Mouse (Mus musculus) heart, embryonic 16.5 days (tissue): ENCODE measurements at regions not wholly inside any gene's neighbourhood (a gene's known extent, or its start where the extent isn't known, plus 50 kb on each side); places are given as distances from the start of the nearest gene placed in this dataset.

Experiments used
- ATAC-seq: fragments of 200-750 bp; cut with Nextera tagmentation; replicated peaks from 2 replicates; pipeline ENCODE4 v1.8.0; 2017; ENCODE audit warnings: moderate number of reproducible peaks; ENCODE audit not compliant: insufficient read depth, low FRiP score; ENCODE audit errors: extremely low read depth
- H3K27ac ChIP-seq: fragments of 300-500 bp; sonication (generic); 2 replicates; pipeline ENCODE4 v1.5.1; 2014; ENCODE audit warnings: mild to moderate bottlenecking, low read length, control low read depth, moderate library complexity
- H3K27me3 ChIP-seq: fragments of 300-500 bp; sonication (generic); 2 replicates; pipeline ENCODE4 v1.6.1; 2014; ENCODE audit warnings: low read length, mixed read lengths; ENCODE audit not compliant: control insufficient read depth, insufficient read depth
- H3K36me3 ChIP-seq: fragments of 300-500 bp; sonication (generic); 2 replicates; pipeline ENCODE4 v1.6.1; 2014; ENCODE audit not compliant: control insufficient read depth, insufficient read depth
- H3K4me1 ChIP-seq: fragments of 300-500 bp; sonication (generic); 2 replicates; pipeline ENCODE4 v1.6.1; 2014; ENCODE audit warnings: low read length, mixed read lengths; ENCODE audit not compliant: control insufficient read depth, insufficient read depth
- H3K4me2 ChIP-seq: fragments of 300-500 bp; sonication (generic); 2 replicates; pipeline ENCODE4 v1.6.1; 2014; ENCODE audit warnings: low read depth, mild to moderate bottlenecking, control low read depth, low read length
- H3K4me3 ChIP-seq: fragments of 300-500 bp; sonication (generic); 2 replicates; pipeline ENCODE4 v1.5.1; 2014; ENCODE audit warnings: mild to moderate bottlenecking, control low read depth, low read length
- H3K9ac ChIP-seq: fragments of 300-500 bp; sonication (generic); 2 replicates; pipeline ENCODE4 v1.6.1; 2014; ENCODE audit warnings: low read length, control low read depth
- H3K9me3 ChIP-seq: fragments of 300-500 bp; sonication (generic); replicated peaks from 2 replicates; pipeline ENCODE4 v1.6.1; 2016; ENCODE audit warnings: low read length; ENCODE audit not compliant: control insufficient read depth
- WGBS: fragments of 180-500 bp; shearing (Covaris S2); extraction: QIAGEN DNeasy Blood & Tissue Kit; methylation state at CpG from one replicate; pipeline ENCODE4 v1.1.7; 2014; 5-methylcytosine and 5-hydroxymethylcytosine counted together

DNA sequence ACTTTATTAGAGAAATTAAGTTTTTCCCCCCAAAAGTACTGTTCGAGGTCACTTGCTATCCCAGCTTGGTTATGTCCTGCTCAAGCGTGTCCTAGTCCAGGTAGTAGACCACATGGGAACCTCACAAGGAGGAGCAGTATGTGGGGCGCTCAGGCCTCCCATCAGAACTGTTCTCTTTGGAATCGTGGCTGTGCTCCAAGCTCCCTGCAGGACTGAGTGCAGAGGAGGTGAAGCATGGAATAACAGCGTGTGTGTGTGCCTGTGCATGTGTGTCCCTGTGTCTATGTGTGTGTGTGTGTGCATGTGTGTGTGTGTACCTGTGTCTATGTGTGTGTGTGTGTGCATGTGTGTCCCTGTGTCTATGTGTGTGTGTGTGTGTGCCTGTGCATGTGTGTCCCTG is 137.6 kb upstream of the Dnajc24 start:
- Histone ChIP-seq H3K4me1 (no peaks in the 10 kb centered on the region), H3K27me3 (no peaks in the 10 kb centered on the region), H3K9me3 (no peaks in the 10 kb centered on the region), H3K4me3 (no peak overlapping the region), H3K36me3 (no peaks in the 10 kb centered on the region), H3K4me2 (no peak overlapping the region), H3K9ac (no peak overlapping the region), H3K27ac (no peak overlapping the region)
- no peak for ATAC-seq
- WGBS, result 85% methylated on average over 5 of the region's 5 CpGs

DNA sequence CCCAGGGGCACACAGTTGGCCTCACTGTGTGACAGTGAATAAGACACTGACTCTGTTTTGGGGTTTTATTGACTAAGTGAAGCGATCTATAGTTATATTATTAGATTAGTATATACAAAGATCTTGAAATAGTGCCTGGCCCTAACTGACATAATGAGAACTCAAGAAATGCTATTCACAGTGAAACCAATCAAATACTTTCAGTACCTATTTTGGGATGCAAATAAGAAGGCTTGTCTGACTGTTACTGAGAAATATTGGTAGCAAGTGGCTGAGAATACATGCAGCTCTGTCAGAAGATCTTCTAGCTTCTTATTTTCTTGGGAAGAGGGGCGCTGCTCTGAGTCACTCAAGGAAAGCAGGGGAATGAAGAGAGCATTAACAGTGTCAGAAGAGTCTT is 97.7 kb upstream of the Dnajc24 start:
- H3K36me3 ChIP-seq, result no peaks in the 10 kb centered on the region
- no peak overlapping the region for H3K4me2 ChIP-seq
- no peaks in the 10 kb centered on the region for H3K9me3 ChIP-seq
- 71% methylated on average over 2 of the region's 2 CpGs for WGBS
- H3K9ac ChIP-seq, result no peak overlapping the region
- H3K4me3 ChIP-seq, result no peak overlapping the region
- no peaks in the 10 kb centered on the region for H3K4me1 ChIP-seq
- no peaks in the 10 kb centered on the region for H3K27me3 ChIP-seq
- no peak for ATAC-seq
- H3K27ac ChIP-seq, result no peak overlapping the region

GRCm38 (mm10) chr2:106086121-106086520 is 82.8 kb upstream of the Dnajc24 start:
- WGBS, result 47% methylated on average over 8 of the region's 8 CpGs
- no peak overlapping the region for H3K27ac ChIP-seq

DNA sequence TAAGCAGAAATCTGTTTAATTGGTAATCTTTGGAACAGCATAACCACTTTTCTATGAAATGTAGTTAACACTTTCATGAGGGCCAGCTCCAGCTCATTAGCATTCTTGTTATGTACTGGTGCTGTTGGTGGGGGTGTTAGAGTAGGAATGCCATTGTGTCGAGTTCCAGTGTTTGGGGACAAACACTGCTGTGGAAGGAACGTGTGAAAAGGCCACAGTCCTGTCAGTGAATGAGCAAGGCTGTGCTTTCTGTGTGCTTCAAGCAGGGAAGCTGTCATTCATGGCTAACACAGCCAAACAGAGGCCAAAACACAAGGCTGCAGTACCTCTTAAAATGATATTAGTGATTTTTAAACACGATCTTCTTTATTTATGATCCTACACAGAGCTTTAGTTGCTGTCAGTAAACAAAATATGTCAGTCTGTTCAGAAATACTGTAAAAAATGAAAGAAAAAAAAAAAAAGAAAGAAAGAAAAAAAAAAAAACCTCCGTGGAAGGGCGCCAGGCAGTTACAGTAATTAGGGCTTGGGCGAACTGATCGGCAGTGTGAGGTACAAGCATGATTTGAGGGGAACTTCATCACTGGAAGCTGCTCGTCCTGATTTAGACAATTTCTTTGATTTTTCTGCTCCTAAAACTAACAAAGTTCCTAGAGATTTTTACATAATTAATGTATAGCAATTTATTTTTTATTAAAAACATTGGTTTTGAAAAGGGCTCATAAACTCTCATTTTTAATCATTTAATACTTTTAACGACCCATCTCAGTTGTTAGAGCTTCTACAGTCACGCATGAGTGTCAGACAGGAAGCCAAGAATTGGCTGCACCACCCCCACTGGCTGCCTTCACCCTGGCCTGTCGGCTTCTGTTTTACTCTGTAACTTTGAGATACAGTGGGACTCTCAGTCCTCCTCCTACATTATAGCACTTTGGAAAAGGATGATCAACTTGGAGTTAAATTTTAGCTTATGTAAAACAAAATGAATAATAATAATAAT is 80.8 kb upstream of the Dnajc24 start:
- Histone ChIP-seq H3K27me3 (peaks cover 2% of the 10 kb centered on the region; the same call in 1 of the 2 replicates), H3K36me3 (no peaks in the 10 kb centered on the region)

More at GRCm38 (mm10) chr2:106086121-106086520, 82.8 kb upstream of the Dnajc24 start:
- Histone ChIP-seq H3K4me1 (no peaks in the 10 kb centered on the region), H3K27me3 (peaks cover 2% of the 10 kb centered on the region; the same call in 1 of the 2 replicates), H3K9ac (no peak overlapping the region), H3K4me2 (no peak overlapping the region), H3K36me3 (no peaks in the 10 kb centered on the region), H3K9me3 (no peaks in the 10 kb centered on the region), H3K4me3 (no peak overlapping the region)
- no peak for ATAC-seq

DNA sequence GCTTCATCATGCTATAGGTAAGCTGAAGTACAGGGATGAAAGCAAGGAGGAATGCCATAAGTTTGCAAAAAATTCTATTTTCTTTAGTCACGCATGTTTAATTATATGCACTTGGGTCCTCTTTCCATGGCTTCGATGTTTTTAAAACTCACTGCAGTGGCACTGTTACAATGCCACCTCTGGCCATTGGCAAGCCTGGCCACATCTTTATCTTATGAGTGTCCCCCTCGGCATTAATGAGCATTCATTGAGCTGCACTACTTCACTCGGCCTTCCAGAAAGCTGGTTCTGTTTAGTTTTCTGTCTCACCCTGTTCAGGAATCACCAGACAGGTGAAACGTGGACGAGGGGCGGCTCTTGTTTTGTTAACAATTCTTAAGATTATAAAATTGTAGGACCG is 79.7 kb upstream of the Dnajc24 start:
- Histone ChIP-seq H3K4me1 (no peaks in the 10 kb centered on the region), H3K36me3 (no peaks in the 10 kb centered on the region), H3K4me2 (no peak overlapping the region), H3K9ac (no peak overlapping the region), H3K27ac (no peak overlapping the region), H3K9me3 (no peaks in the 10 kb centered on the region), H3K27me3 (peaks cover 2% of the 10 kb centered on the region; the same call in 1 of the 2 replicates), H3K4me3 (no peak overlapping the region)
- 70% methylated on average over 8 of the region's 8 CpGs for WGBS
- ATAC-seq, result no peak

More for the DNA sequence above, 80.8 kb upstream of the Dnajc24 start:
- ATAC-seq, result no peak
- H3K9me3 ChIP-seq, result no peaks in the 10 kb centered on the region
- WGBS, result 49% methylated on average over 11 of the region's 11 CpGs
- no peak overlapping the region for H3K27ac ChIP-seq
- H3K9ac ChIP-seq, result no peak overlapping the region
- no peak overlapping the region for H3K4me3 ChIP-seq
- H3K4me2 ChIP-seq, result no peak overlapping the region
- no peaks in the 10 kb centered on the region for H3K4me1 ChIP-seq

DNA sequence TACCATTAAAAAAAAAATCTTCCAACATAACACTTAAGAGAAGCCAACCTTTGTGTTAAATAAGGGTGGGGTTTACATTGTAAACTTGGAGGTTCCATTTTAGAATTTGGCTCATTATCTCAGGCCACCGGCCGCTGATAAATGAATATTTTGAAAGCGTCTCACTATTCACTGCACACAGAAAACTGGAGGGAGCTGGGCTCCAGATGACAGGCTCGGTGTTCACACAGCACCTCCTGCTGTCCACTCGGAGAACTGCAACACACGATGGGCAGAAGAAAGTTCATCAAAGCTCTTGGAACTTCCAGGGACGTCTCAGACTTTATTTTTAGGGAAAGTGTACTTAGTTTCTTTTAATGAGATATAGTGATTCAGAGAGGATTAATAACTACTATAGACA is 78.6 kb upstream of the Dnajc24 start:
- Histone ChIP-seq H3K36me3 (no peaks in the 10 kb centered on the region), H3K9ac (no peak overlapping the region), H3K4me2 (no peak overlapping the region), H3K9me3 (no peaks in the 10 kb centered on the region), H3K27ac (no peak overlapping the region), H3K4me1 (no peaks in the 10 kb centered on the region), H3K4me3 (no peak overlapping the region), H3K27me3 (peaks cover 2% of the 10 kb centered on the region; the same call in 1 of the 2 replicates)
- 2% methylated on average over 7 of the region's 7 CpGs for WGBS
- ATAC-seq, result no peak

DNA sequence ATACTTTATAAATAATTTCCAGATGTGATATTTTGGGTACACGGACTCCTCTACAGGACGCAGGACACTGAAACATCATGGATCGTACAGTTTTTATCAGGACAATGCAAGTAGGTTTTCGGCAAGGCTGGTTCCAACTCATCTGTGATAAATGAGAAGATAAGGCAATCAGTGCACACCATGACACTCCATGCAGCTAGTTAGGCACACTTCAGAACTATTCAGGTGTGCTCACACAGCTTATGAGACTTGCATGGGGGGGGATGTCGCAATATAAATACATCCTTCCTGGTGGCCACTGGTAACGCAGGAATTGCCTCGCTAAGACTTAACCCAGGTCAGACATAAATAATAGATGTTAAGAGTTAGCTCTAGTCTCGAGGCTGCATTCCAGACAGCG is 77.3 kb upstream of the Dnajc24 start:
- no peak for ATAC-seq

DNA sequence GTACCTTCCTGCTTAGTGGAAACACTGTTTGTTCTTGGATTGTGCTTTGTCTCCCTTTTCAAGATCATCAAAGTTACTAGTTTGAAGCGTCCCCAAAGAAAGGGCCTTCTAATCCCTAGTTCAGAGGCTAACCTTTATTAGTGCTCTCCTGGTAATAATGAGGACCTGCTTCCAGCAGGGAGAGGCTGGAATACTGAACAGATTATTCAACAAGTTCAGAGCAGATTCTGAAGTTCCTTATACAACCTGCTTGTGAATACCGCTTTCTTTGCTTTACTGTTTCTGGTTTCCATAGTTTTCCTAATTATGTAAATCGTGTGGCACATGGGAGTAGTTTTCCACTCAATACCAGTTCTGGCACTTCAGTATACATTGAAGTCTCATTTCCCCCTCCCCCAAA is 75.2 kb upstream of the Dnajc24 start:
- no peak for ATAC-seq

More for the DNA sequence above, 77.3 kb upstream of the Dnajc24 start:
- no peak overlapping the region for H3K9ac ChIP-seq
- H3K4me1 ChIP-seq, result no peaks in the 10 kb centered on the region
- H3K36me3 ChIP-seq, result no peaks in the 10 kb centered on the region
- no peak overlapping the region for H3K4me2 ChIP-seq
- no peak overlapping the region for H3K4me3 ChIP-seq
- peaks cover 2% of the 10 kb centered on the region; the same call in 1 of the 2 replicates for H3K27me3 ChIP-seq
- no peak overlapping the region for H3K27ac ChIP-seq
- WGBS, result 72% methylated on average over 9 of the region's 9 CpGs
- H3K9me3 ChIP-seq, result no peaks in the 10 kb centered on the region

DNA sequence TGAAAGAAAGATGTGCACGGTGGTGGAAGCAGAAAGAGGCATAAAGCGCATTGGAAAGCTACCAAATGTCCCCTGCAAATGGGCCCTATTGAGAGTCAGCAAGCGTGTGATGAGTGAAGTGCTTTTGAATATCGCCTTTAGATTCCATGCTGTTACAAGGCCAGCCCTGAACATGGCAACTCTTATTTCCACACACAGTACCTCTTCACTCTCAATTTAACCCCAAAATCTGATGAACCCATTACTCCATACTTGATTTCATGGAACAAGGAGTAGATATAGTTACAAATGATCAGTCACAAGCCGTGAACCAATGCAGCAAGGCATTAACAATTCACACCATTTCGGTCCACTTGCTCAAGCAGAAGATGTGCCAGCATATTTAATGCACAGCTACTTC is 71.1 kb upstream of the Dnajc24 start:
- WGBS, result 82% methylated on average over 6 of the region's 6 CpGs

More for the DNA sequence above, 75.2 kb upstream of the Dnajc24 start:
- Histone ChIP-seq H3K36me3 (no peaks in the 10 kb centered on the region), H3K4me2 (no peak overlapping the region), H3K4me1 (no peaks in the 10 kb centered on the region), H3K27me3 (peaks cover 2% of the 10 kb centered on the region; the same call in 1 of the 2 replicates), H3K4me3 (no peak overlapping the region), H3K27ac (no peak overlapping the region), H3K9me3 (no peaks in the 10 kb centered on the region), H3K9ac (no peak overlapping the region)
- WGBS, result 70% methylated on average over 3 of the region's 3 CpGs

More for the DNA sequence above, 71.1 kb upstream of the Dnajc24 start:
- H3K36me3 ChIP-seq, result no peaks in the 10 kb centered on the region
- no peak overlapping the region for H3K4me2 ChIP-seq
- no peak for ATAC-seq
- no peaks in the 10 kb centered on the region for H3K4me1 ChIP-seq
- no peak overlapping the region for H3K4me3 ChIP-seq
- no peak overlapping the region for H3K27ac ChIP-seq
- H3K9me3 ChIP-seq, result no peaks in the 10 kb centered on the region
- H3K9ac ChIP-seq, result no peak overlapping the region
- no peaks in the 10 kb centered on the region for H3K27me3 ChIP-seq
